Mouse (Mus musculus): ENCODE data around the gene Gsta2. TPM values are rescaled to one million over a fixed set of nuclear protein-coding genes. Genes with fewer than 3 reads are reported as not detected.

The Gsta2 gene
- total RNA-seq (2014; rRNA removed): not detected in 2 replicates
- polyA plus RNA-seq (2015; fragmentation: Nextera tagmentation; extraction: Ambion mirVana): not detected in 2 replicates

- H3K36me3 ChIP-seq (ENCODE audit: insufficient read depth, low read length): no peaks in the 10 kb centered on the region
- ATAC-seq (ENCODE audit: low FRiP score) (no peak), DNase-seq (ENCODE audit: low spot score) (no peak)
- H3K27ac ChIP-seq (ENCODE audit: low read depth, low read length): no peak within 1 kb of the TSS
- H3K4me1 ChIP-seq (ENCODE audit: insufficient read depth, low read length): no peaks in the 10 kb centered on the region
- H3K4me3 ChIP-seq (ENCODE audit: low read depth, low read length): no peak within 1 kb of the TSS
- H3K9me3 ChIP-seq (ENCODE audit: low read length): no peaks in the 10 kb centered on the region
- H3K27me3 ChIP-seq (ENCODE audit: insufficient read depth, low read length): no peaks in the 10 kb centered on the region
- 89% methylated on average over 8 of the region's 8 CpGs for WGBS
- TF ChIP-seq CTCF (IDR thresholded peaks at IDR 0.05): no peak
- H3K9ac ChIP-seq (replicated peaks; ENCODE audit: low read length, poor library complexity, severe bottlenecking): no peak within 1 kb of the TSS
- H3K4me2 ChIP-seq (ENCODE audit: low read depth, low read length, poor library complexity, severe bottlenecking): no peak within 1 kb of the TSS
These were observed at the start of gene Gsta2 for GRCm38 (mm10) chr9:78355611-78356010. Gene Gsta2, minus strand, starts transcription at chr9:78355788.

- ATAC-seq (ENCODE audit: low FRiP score): no peak
- WGBS: 94% methylated on average over 7 of the region's 7 CpGs
These were observed 46.0 kb upstream of the Gsta2 start for GRCm38 (mm10) chr9:78401596-78401995.

GRCm38 (mm10) chr9:78400570-78400969, 45.0 kb upstream of the Gsta2 start:
- ATAC-seq (ENCODE audit: low FRiP score) (no peak), DNase-seq (ENCODE audit: low spot score) (no peak)
- H3K4me3 ChIP-seq (ENCODE audit: low read depth, low read length): no peak overlapping the region
- H3K9ac ChIP-seq (replicated peaks; ENCODE audit: low read length, poor library complexity, severe bottlenecking): no peak overlapping the region
- no peak for TF ChIP-seq CTCF (IDR thresholded peaks at IDR 0.05)
- no peaks in the 10 kb centered on the region for H3K4me1 ChIP-seq (ENCODE audit: insufficient read depth, low read length)
- peaks cover 17% of the 10 kb centered on the region; the same call in 1 of the 2 replicates for H3K27me3 ChIP-seq (ENCODE audit: insufficient read depth, low read length)
- H3K36me3 ChIP-seq (ENCODE audit: insufficient read depth, low read length): no peaks in the 10 kb centered on the region
- no peaks in the 10 kb centered on the region for H3K9me3 ChIP-seq (ENCODE audit: low read length)
- H3K27ac ChIP-seq (ENCODE audit: low read depth, low read length): no peak overlapping the region
- WGBS: 88% methylated on average over 5 of the region's 5 CpGs
- H3K4me2 ChIP-seq (ENCODE audit: low read depth, low read length, poor library complexity, severe bottlenecking): no peak overlapping the region

More at GRCm38 (mm10) chr9:78401596-78401995, 46.0 kb upstream of the Gsta2 start:
- H3K4me2 ChIP-seq (ENCODE audit: low read depth, low read length, poor library complexity, severe bottlenecking): no peak overlapping the region
- no peaks in the 10 kb centered on the region for H3K4me1 ChIP-seq (ENCODE audit: insufficient read depth, low read length)
- H3K4me3 ChIP-seq (ENCODE audit: low read depth, low read length): no peak overlapping the region
- TF ChIP-seq CTCF (IDR thresholded peaks at IDR 0.05): no peak
- peaks cover 9% of the 10 kb centered on the region; the same call in 1 of the 2 replicates for H3K27me3 ChIP-seq (ENCODE audit: insufficient read depth, low read length)
- no peaks in the 10 kb centered on the region for H3K36me3 ChIP-seq (ENCODE audit: insufficient read depth, low read length)
- no peak overlapping the region for H3K9ac ChIP-seq (replicated peaks; ENCODE audit: low read length, poor library complexity, severe bottlenecking)
- no peak overlapping the region for H3K27ac ChIP-seq (ENCODE audit: low read depth, low read length)
- DNase-seq (ENCODE audit: low spot score): no peak
- H3K9me3 ChIP-seq (ENCODE audit: low read length): no peaks in the 10 kb centered on the region

GRCm38 (mm10) chr9:78396517-78396916, 40.9 kb upstream of the Gsta2 start:
- H3K4me3 ChIP-seq (ENCODE audit: low read depth, low read length): no peak overlapping the region
- TF ChIP-seq CTCF (IDR thresholded peaks at IDR 0.05): no peak
- H3K4me1 ChIP-seq (ENCODE audit: insufficient read depth, low read length): no peaks in the 10 kb centered on the region
- peaks cover 39% of the 10 kb centered on the region for H3K27me3 ChIP-seq (ENCODE audit: insufficient read depth, low read length)
- H3K36me3 ChIP-seq (ENCODE audit: insufficient read depth, low read length): no peaks in the 10 kb centered on the region
- H3K9ac ChIP-seq (replicated peaks; ENCODE audit: low read length, poor library complexity, severe bottlenecking): no peak overlapping the region
- ATAC-seq (ENCODE audit: low FRiP score) (no peak), DNase-seq (ENCODE audit: low spot score) (no peak)
- no peaks in the 10 kb centered on the region for H3K9me3 ChIP-seq (ENCODE audit: low read length)
- no peak overlapping the region for H3K27ac ChIP-seq (ENCODE audit: low read depth, low read length)
- peak overlapping the region; percentile 53; the same call in 1 of the 2 replicates for H3K4me2 ChIP-seq (ENCODE audit: low read depth, low read length, poor library complexity, severe bottlenecking)
- WGBS: 64% methylated on average over 9 of the region's 9 CpGs

- Histone ChIP-seq H3K4me1 (ENCODE audit: insufficient read depth, low read length) (no peaks in the 10 kb centered on the region), H3K9ac (replicated peaks; ENCODE audit: low read length, poor library complexity, severe bottlenecking) (peak within 1 kb of the TSS; percentile 33; the same call in 1 of the 2 replicates), H3K27ac (ENCODE audit: low read depth, low read length) (no peak within 1 kb of the TSS), H3K36me3 (ENCODE audit: insufficient read depth, low read length) (no peaks in the 10 kb centered on the region), H3K4me3 (ENCODE audit: low read depth, low read length) (peak within 1 kb of the TSS; percentile 48), H3K9me3 (ENCODE audit: low read length) (no peaks in the 10 kb centered on the region), H3K4me2 (ENCODE audit: low read depth, low read length, poor library complexity, severe bottlenecking) (peak within 1 kb of the TSS; percentile 53), H3K27me3 (ENCODE audit: insufficient read depth, low read length) (peaks cover 42% of the 10 kb centered on the region)
- peak; percentile 90 for ATAC-seq (ENCODE audit: low FRiP score)
- peak; percentile 80 for DNase-seq (ENCODE audit: low spot score)
- WGBS: 5% methylated on average over 68 of the region's 93 CpGs
- no peak for TF ChIP-seq CTCF (IDR thresholded peaks at IDR 0.05)
These were observed 40.2 kb upstream of the Gsta2 start, which contains the start of gene Ddx43 for GRCm38 (mm10) chr9:78395630-78396351. Gene Ddx43, plus strand, starts transcription at chr9:78395777.

GRCm38 (mm10) chr9:78395244-78395629, 39.6 kb upstream of the Gsta2 start:
- Histone ChIP-seq H3K4me3 (ENCODE audit: low read depth, low read length) (peak overlapping the region; percentile 48), H3K27ac (ENCODE audit: low read depth, low read length) (no peak overlapping the region), H3K4me2 (ENCODE audit: low read depth, low read length, poor library complexity, severe bottlenecking) (peak overlapping the region; percentile 53), H3K4me1 (ENCODE audit: insufficient read depth, low read length) (no peaks in the 10 kb centered on the region), H3K36me3 (ENCODE audit: insufficient read depth, low read length) (no peaks in the 10 kb centered on the region), H3K9me3 (ENCODE audit: low read length) (no peaks in the 10 kb centered on the region), H3K9ac (replicated peaks; ENCODE audit: low read length, poor library complexity, severe bottlenecking) (no peak overlapping the region), H3K27me3 (ENCODE audit: insufficient read depth, low read length) (peaks cover 42% of the 10 kb centered on the region)
- 32% methylated on average over 11 of the region's 11 CpGs for WGBS
- no peak for TF ChIP-seq CTCF (IDR thresholded peaks at IDR 0.05)
- no peak for ATAC-seq (ENCODE audit: low FRiP score)
- no peak for DNase-seq (ENCODE audit: low spot score)
